Mouse (Mus musculus) neural tube, embryonic 11.5 days (tissue): Measurements from ENCODE around the gene Fam136a. TPM values are rescaled to one million over a fixed set of nuclear protein-coding genes. Genes with fewer than 3 reads are reported as not detected.

ENCODE experiments used
- ATAC-seq: fragments of 200-750 bp; cut with Nextera tagmentation; 2 replicates; pipeline ENCODE4 v1.8.0; 2017; ENCODE audit warnings: moderate number of reproducible peaks, mild to moderate bottlenecking, moderate TSS enrichment, moderate library complexity; ENCODE audit not compliant: insufficient read depth, low FRiP score, low TSS enrichment
- DNase-seq: peaks from one replicate; pipeline ENCODE4 v3.0.0-alpha.2; 2015; ENCODE audit warnings: low spot score
- H3K27ac ChIP-seq: fragments of 300-500 bp; sonication (generic); 2 replicates; pipeline ENCODE4 v1.5.1; 2014; ENCODE audit warnings: low read depth, mild to moderate bottlenecking, low read length
- H3K27me3 ChIP-seq: fragments of 300-500 bp; sonication (generic); 2 replicates; pipeline ENCODE4 v1.6.1; 2014; ENCODE audit warnings: mild to moderate bottlenecking, low read length, mixed read lengths; ENCODE audit not compliant: control insufficient read depth, insufficient read depth
- H3K36me3 ChIP-seq: fragments of 300-500 bp; sonication (generic); 2 replicates; pipeline ENCODE4 v1.6.1; 2014; ENCODE audit warnings: mild to moderate bottlenecking, low read length, moderate library complexity, mixed read lengths; ENCODE audit not compliant: control insufficient read depth, insufficient read depth
- H3K4me1 ChIP-seq: fragments of 300-500 bp; sonication (generic); 2 replicates; pipeline ENCODE4 v1.6.1; 2014; ENCODE audit warnings: low read length, mixed read lengths; ENCODE audit not compliant: control insufficient read depth, insufficient read depth
- H3K4me2 ChIP-seq: fragments of 300-500 bp; sonication (generic); 2 replicates; pipeline ENCODE4 v1.6.1; 2014; ENCODE audit warnings: low read depth, mild to moderate bottlenecking, moderate library complexity
- H3K4me3 ChIP-seq: fragments of 300-500 bp; sonication (generic); 2 replicates; pipeline ENCODE4 v1.5.1; 2014; ENCODE audit warnings: low read depth, low read length
- H3K9ac ChIP-seq: fragments of 300-500 bp; sonication (generic); 2 replicates; pipeline ENCODE4 v1.6.1; 2014; ENCODE audit warnings: mild to moderate bottlenecking, low read length
- H3K9me3 ChIP-seq: fragments of 300-500 bp; sonication (generic); 2 replicates; pipeline ENCODE4 v1.6.1; 2016; ENCODE audit warnings: low read length; ENCODE audit not compliant: control insufficient read depth
- WGBS: fragments of 180-500 bp; shearing (Covaris S2); extraction: QIAGEN DNeasy Blood & Tissue Kit; methylation state at CpG from one replicate; pipeline ENCODE4 v1.1.7; 2014; 5-methylcytosine and 5-hydroxymethylcytosine counted together
- polyA plus RNA-seq: library from polyadenylated mRNA; unstranded; fragments of >200 nt; fragmentation: Nextera tagmentation; extraction: Ambion mirVana; gene quantifications from 2 replicates; pipeline ENCODE4 v1.2.1, GENCODE M21; 2014

Fam136a gene
- polyA plus RNA-seq, 1 experiment from 2014 or later: 142 TPM

- no peaks in the 10 kb centered on the region for H3K36me3 ChIP-seq
- peak overlapping the region; percentile 77 for H3K4me3 ChIP-seq
- DNase-seq (no peak), ATAC-seq (no peak)
- peak overlapping the region; percentile 39; the same call in 1 of the 2 replicates for H3K27ac ChIP-seq
- peaks cover 8% of the 10 kb centered on the region for H3K4me1 ChIP-seq
- peak overlapping the region; percentile 57 for H3K4me2 ChIP-seq
- WGBS: 9% methylated on average over 14 of the region's 14 CpGs
- no peaks in the 10 kb centered on the region for H3K27me3 ChIP-seq
- H3K9ac ChIP-seq: peak overlapping the region; percentile 81
- H3K9me3 ChIP-seq: no peaks in the 10 kb centered on the region
These were observed 32.0 kb downstream of the Fam136a start for GRCm38 (mm10) chr6:86397257-86397980.

- no peaks in the 10 kb centered on the region for H3K9me3 ChIP-seq
- H3K4me2 ChIP-seq: no peak overlapping the region
- ATAC-seq (no peak), DNase-seq (no peak)
- H3K9ac ChIP-seq: no peak overlapping the region
- H3K4me1 ChIP-seq: peaks cover 8% of the 10 kb centered on the region
- H3K27ac ChIP-seq: no peak overlapping the region
- no peaks in the 10 kb centered on the region for H3K36me3 ChIP-seq
- no peaks in the 10 kb centered on the region for H3K27me3 ChIP-seq
- WGBS: 83% methylated on average over 2 of the region's 2 CpGs
- no peak overlapping the region for H3K4me3 ChIP-seq
These were observed 33.5 kb downstream of the Fam136a start for GRCm38 (mm10) chr6:86398986-86399385.

GRCm38 (mm10) chr6:86399995-86400394 is 34.5 kb downstream of the Fam136a start:
- no peak overlapping the region for H3K4me2 ChIP-seq
- no peaks in the 10 kb centered on the region for H3K36me3 ChIP-seq
- ATAC-seq: no peak
- peaks cover 6% of the 10 kb centered on the region for H3K4me1 ChIP-seq
- H3K9me3 ChIP-seq: no peaks in the 10 kb centered on the region
- H3K27ac ChIP-seq: no peak overlapping the region
- H3K27me3 ChIP-seq: no peaks in the 10 kb centered on the region
- DNase-seq: no peak
- 79% methylated on average over 2 of the region's 2 CpGs for whole genome bisulfite sequencing
- H3K4me3 ChIP-seq: no peak overlapping the region
- no peak overlapping the region for H3K9ac ChIP-seq

- H3K9me3 ChIP-seq: no peaks in the 10 kb centered on the region
- no peaks in the 10 kb centered on the region for H3K36me3 ChIP-seq
- H3K4me2 ChIP-seq: peak overlapping the region; percentile 13; the same call in 1 of the 2 replicates
- WGBS: 8% methylated on average over 9 of the region's 9 CpGs
- no peak overlapping the region for H3K4me3 ChIP-seq
- H3K27ac ChIP-seq: no peak overlapping the region
- peak; percentile 78 for DNase-seq
- no peak overlapping the region for H3K9ac ChIP-seq
- no peaks in the 10 kb centered on the region for H3K27me3 ChIP-seq
- H3K4me1 ChIP-seq: no peaks in the 10 kb centered on the region; the same call in 1 of the 2 replicates
- ATAC-seq: no peak
These were observed 35.5 kb downstream of the Fam136a start for GRCm38 (mm10) chr6:86400972-86401371.

GRCm38 (mm10) chr6:86402681-86403607 is 37.5 kb downstream of the Fam136a start:
- Histone ChIP-seq H3K4me3 (peak overlapping the region; percentile 28; the same call in 1 of the 2 replicates), H3K36me3 (no peaks in the 10 kb centered on the region), H3K9ac (no peak overlapping the region), H3K27me3 (no peaks in the 10 kb centered on the region), H3K9me3 (no peaks in the 10 kb centered on the region), H3K4me2 (peak overlapping the region; percentile 33), H3K4me1 (peaks cover 4% of the 10 kb centered on the region; the same call in 1 of the 2 replicates), H3K27ac (no peak overlapping the region)
- ATAC-seq (no peak), DNase-seq (no peak)
- 44% methylated on average over 12 of the region's 12 CpGs for WGBS

GRCm38 (mm10) chr6:86403728-86404099 is 38.3 kb downstream of the Fam136a start:
- under 1% methylated on average over 15 of the region's 15 CpGs for WGBS
- Histone ChIP-seq H3K9ac (no peak overlapping the region; the same call in 1 of the 2 replicates), H3K9me3 (no peaks in the 10 kb centered on the region), H3K4me3 (peak overlapping the region; percentile 88), H3K36me3 (no peaks in the 10 kb centered on the region), H3K4me2 (peak overlapping the region; percentile 33), H3K27me3 (no peaks in the 10 kb centered on the region), H3K4me1 (peaks cover 4% of the 10 kb centered on the region; the same call in 1 of the 2 replicates), H3K27ac (peak overlapping the region; percentile 100; the same call in 1 of the 2 replicates)
- DNase-seq (no peak), ATAC-seq (peak; percentile 81)

- H3K9me3 ChIP-seq: no peaks in the 10 kb centered on the region
- WGBS: under 1% methylated on average over 62 of the region's 62 CpGs
These were observed 38.8 kb downstream of the Fam136a start, which contains the start of gene Tia1 for GRCm38 (mm10) chr6:86404100-86404861. Tia1 (plus strand) TSS chr6:86404219.

GRCm38 (mm10) chr6:86404996-86405395 is 39.5 kb downstream of the Fam136a start:
- Histone ChIP-seq H3K4me2 (peak overlapping the region; percentile 46), H3K9me3 (no peaks in the 10 kb centered on the region), H3K4me3 (peak overlapping the region; percentile 88), H3K9ac (peak overlapping the region; percentile 99), H3K27ac (peak overlapping the region; percentile 100), H3K4me1 (peaks cover 4% of the 10 kb centered on the region; the same call in 1 of the 2 replicates), H3K36me3 (no peaks in the 10 kb centered on the region), H3K27me3 (no peaks in the 10 kb centered on the region)
- ATAC-seq (no peak), DNase-seq (peak; percentile 37)
- WGBS: under 1% methylated on average over 11 of the region's 11 CpGs

More at GRCm38 (mm10) chr6:86404100-86404861, 38.8 kb downstream of the Fam136a start, which contains the start of gene Tia1:
- Histone ChIP-seq H3K36me3 (no peaks in the 10 kb centered on the region), H3K9ac (peak within 1 kb of the TSS; percentile 99), H3K27ac (peak within 1 kb of the TSS; percentile 100), H3K27me3 (no peaks in the 10 kb centered on the region), H3K4me2 (peak within 1 kb of the TSS; percentile 46), H3K4me1 (peaks cover 4% of the 10 kb centered on the region; the same call in 1 of the 2 replicates), H3K4me3 (peak within 1 kb of the TSS; percentile 88)
- ATAC-seq (peak; percentile 94), DNase-seq (peak; percentile 98)
